Mouse (Mus musculus): ENCODE results near the gene Dnase2a.

Dnase2a gene

DNA sequence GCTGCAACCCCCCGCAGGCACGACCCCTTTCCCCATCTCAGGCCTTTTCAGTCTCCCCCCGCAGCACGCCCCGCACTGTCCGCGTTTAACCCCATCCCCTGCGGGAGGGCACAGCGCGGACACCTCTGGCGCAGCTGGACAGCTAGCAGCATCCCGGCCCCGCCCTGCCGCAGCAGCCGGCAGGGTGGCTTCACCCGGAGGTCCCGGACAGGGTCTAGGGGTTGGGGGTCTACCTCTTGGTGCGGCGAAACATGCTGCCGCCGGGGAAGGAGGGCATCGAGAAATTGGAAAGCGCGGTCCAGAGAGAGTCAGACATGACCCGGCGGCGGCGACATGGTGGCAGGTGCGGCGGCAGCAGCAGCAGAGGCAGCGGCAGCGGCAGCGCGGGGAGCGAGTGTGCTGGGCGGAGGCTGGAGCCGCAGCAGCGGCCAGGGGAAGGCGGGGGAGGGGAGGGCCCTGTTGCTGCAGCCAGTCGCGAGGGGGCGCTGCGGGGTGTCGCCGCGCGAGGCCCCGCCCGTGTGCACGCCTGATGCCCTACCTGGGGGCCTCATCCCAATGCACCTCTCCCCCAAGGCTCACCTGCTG, 28.7 kb downstream of the Dnase2a start, which contains the start of gene Mast1:
Mast1 (minus strand) TSS at position 398 of the 585 bp plus-strand sequence.
- DNase-seq (ENCODE audit: low spot score in 2 of 2) = peak; percentile 22 to 38

DNA sequence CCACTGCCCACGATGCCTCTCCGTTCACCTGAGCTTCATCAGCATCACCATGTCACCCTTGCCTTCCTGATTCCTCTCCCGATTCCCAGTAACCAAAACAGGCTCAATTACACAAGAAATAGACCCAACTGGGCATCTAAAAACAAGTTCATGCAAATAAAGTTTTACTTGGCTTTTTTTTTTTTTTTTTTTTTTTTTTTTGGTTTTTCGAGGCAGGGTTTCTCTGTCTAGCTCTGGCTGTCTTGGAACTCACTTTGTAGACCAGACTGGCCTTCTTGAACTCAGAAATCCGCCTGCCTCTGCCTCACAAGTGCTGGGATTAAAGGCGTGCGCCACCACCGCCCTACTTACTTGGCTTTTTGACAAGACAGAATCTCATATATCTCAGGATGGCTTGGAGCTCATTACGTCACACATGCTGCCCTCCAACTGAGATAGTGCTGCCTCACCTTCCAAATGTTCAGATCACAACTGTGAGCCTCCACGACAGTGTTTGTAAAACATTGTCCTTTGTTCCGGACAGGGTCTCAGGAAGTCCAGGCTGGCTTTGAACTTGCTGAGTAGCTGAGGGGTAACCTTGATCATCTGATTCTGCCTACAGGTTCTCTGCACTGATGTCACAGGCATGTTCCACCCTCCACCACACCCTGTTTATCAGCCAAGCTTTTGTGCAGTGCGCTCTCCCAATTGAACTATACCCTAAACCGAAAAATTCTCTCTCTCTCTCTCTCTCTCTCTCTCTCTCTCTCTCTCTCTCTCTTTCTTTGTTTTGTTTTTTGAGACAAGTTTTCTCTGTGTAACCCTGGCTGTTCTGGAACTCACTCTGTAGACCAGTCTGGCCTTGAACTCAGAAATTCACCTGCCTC, 29.5 kb downstream of the Dnase2a start:
- no peak for DNase-seq (ENCODE audit: low spot score in 2 of 2)

DNA sequence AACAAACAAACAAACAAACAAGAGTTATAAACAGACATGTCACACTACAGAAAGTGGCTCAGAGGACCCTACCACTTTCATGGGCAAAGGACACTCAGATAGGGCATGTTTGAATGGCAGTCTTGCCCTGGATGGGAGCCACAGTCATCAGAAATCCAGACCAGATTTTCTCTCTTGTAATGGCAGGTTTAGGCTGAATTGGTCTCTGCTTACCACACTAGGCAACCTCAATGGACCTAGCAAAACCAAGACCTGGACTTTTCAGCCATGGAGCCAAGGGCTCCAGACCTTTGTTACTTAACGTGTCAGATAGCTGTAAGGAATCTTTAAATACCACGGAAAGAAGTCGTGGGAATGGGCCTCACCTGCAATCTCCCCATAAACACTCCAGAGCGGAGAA, 35.3 kb downstream of the Dnase2a start:
- no peak for DNase-seq (ENCODE audit: low spot score in 2 of 2)

DNA sequence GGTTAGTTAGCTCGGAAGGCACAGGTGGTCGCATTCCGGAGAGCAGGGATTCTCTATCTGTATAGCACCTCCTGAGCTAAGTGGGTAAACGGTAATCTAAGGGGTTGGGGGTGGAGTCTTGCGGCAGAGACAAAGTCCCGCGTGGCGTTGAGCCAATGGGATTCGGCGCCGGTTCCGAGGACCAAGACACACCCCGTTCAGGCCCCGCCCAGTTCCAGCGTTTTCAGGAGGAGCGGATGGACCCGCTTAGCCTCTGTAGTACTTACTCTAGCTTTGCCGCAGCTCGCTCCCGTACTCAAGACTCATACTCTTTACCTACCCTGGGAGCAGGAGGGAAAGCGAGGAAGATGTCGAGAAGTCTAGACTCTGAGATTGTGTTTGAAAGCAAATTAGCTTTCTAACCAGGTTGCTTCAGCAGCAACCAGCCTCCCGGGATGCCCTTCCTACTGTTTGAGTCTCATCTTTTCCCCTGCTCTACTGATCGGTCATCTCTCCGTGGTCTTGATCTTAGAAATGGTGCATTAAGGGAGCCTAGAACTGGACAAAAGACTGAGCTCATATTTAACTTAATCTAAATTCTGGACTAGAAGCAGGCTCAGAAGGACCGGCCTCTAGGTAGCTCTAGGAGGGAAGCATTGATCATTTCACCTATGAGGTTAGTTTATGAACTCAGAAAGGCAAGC, 36.3 kb downstream of the Dnase2a start:
- no peak for DNase-seq (ENCODE audit: low spot score in 2 of 2)

DNA sequence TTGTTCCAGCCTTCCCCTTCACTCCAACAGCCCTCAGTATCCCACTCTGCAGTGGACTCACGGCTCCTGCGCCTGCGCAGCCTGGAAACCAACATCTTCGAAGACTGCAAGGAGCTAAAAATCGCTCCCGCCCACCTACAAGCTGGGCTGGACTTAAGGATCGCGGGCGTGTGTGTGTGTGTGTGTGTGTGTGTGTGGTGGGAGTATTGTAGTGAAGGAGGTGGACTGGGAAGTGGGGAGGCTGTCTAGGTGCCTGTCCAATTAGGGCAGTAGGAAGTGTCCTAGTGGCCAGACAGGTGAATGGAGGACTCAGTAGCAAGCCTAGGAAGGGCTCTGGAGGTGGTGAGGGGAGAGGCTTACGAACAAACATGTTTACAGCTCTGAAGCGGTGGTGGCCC, 36.9 kb downstream of the Dnase2a start:
- DNase-seq (ENCODE audit: low spot score in 2 of 2) = no peak

DNA sequence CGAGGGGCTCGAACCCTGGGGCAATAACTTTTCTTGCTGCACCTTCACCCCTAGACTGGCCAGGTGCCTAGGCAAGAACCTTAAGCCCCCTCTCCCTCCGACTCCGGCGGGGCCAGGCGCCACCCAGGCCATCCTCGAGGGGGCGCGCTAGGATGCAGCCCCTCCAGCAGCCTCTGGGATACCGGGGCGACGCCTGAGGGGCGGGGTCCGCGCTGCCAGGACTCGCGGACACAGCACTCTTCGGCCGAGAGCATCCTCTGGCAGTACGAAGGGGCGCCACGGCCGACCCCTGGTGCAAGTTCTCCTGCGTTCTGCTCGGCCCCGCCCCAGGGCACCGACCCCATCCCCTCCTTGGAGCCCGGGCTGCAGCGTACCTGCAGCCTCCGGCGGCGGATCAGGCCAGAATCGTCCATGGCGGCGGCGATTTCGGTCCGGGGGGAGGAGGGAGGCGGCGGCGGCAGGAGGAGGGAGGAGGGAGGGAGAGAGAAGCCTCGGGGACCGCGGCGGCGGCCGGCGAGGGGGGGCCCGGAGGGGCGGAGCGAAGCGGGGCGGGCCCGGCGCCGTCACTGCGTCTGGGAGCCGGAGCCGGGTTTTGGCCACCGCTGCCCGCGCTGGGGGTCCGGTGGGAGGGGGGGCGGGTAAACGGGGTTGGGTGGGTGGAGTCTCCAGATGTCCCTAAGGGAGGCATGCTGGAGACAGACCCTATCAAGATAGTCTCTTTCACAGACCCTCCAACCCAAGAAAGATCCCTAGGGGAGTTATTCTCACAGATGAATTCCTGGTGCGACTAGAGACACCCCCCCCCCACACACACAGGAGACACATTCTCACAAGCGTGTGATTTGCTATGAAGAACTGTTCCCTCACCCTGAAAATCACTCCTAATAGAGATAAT, 37.5 kb downstream of the Dnase2a start:
- no peak for DNase-seq (ENCODE audit: low spot score in 2 of 2)

DNA sequence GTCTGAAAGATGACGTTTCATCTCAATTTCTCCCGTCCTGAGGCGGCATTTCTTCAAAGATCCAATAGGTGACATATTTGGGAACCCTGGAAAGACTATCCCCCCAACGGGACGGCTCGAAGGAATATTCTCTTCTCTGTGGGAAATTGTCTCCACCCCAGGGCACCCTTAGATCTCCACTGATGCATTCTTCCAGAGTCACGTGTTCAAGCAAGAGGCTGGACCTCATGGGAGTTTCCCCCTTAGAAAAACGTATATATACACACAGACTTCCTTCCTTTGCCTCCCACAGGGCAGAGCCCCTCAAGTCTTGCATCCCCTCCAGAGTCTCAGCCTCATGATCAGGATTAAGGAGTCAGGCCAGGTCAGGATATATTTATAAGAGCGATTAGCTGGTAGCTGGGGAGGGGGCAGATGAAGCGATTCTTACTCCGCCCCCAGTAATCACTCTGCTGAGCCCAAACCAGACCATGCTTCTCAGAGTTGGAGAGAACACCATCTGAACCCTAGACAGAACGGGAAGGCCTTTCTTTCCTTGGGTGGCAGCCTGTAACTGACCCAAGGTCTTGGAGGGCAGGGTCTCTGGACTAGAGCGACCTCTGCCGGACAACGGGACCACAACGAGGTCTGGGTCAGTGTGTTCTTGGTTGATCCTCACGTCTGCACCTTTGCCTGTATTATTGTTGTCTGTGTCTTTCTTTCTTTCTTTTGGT, 38.3 kb downstream of the Dnase2a start, which contains the start of gene Rtbdn:
Rtbdn (plus strand) TSS at position 464 of the 713 bp plus-strand sequence.
- DNase-seq (ENCODE audit: low spot score in 2 of 2) = no peak

DNA sequence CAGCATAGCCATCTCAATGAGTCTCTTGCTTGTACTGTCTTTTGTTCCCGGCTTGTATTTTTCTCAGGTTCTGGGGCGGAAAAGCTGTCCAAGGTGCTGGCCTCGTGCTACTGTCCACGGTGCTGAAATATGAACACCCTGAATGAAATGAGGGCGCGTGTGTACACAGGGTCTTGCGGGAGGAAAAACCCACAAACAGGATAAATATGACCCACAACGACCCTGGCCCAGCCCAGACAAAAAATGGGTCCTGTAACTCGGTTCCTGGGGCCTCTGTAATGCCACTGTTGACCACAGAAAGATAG, 38.8 kb downstream of the Dnase2a start:
- DNase-seq (ENCODE audit: low spot score in 2 of 2) = no peak

DNA sequence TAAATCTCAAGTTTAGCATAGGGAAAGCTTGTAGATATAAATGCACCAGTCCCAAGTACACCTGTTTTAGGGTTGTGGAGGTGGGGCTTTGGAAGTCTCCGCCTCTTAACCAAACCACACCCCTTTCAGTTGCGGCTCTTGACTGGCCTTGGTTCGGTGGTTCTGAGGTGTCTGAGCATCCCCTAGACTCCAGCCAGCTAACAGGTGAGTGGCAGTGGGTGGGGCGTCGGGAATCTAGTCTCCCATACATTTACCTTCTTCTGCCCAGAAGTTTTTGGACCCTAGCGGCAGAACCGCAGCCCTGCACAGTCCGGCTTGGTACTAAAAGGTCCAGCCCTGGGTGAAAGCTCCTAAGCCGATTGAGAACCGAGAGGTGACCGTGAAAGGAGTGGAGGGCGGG, 41.4 kb downstream of the Dnase2a start:
- no peak for DNase-seq (ENCODE audit: low spot score in 2 of 2)

DNA sequence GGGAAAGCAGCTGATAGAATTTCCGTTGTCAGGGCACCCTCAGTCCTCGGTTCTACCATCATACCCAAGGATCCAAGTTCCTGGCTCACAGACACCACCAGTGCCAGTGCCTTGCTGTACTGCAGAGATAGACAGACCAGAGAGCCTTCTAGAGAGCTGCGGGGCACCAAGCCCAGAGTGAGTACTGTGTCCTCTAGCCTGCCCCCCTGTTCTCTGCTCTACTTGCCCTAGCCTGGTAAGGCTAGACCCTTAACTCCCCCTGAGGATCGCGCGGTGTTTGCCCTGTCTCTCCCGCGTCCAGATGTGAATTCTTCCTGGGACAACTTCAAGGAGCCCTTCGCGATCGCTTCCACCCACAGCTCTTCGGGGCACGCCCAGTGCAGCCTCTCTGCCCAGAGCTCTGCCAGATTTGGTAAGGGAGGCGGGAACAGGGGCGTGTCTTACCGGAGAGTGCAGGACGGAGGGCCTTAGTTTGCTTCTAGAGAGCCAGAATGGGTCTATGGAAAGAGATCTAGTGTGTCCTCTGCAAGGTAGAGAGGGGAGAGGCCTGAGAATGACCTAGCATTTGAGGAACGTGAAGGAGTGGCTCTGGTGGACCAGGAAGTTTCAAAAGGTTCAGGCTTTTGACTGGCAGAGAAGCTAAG, 44.4 kb downstream of the Dnase2a start:
- DNase-seq (ENCODE audit: low spot score in 2 of 2) = peak in 1 of 2 experiments; percentile 39

DNA sequence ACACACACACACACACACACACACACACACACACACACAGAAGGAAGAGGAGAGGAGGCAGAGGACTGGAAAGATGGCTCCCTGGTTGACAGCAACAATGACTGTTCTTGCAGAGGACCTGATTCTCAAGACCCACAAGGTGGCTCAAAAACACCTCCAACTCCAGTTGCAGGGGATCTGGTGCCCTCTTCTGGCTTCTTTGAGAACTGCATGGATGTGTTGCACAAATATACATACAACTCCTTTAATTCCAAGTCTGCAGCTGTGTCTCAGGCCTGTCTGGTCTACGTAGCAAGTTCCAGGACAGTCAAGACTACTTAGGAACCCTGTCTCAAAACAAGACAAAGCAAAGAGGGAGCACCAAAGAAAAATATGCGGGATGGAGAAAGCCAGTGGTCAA, 48.4 kb downstream of the Dnase2a start:
- DNase-seq (ENCODE audit: low spot score in 2 of 2) = peak in 1 of 2 experiments; percentile 55

DNA sequence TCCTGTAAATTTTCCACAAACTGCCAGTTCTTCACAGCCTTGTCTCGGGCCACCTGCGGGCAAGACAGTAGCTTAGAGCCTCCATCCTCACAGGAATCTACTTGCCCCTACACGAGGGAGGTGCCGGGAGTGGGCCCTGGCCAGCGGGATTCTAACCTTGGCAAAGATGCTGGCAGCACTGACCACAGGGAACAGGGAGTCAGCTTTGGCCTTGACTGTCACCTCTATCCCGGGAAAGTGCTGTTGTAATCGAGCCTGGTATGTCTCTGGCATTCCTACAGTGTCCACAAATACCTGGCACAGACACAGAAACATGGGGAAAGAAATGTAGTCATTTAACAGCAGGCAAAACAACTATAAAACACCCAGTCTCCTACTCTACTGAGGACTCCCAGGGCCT, 51.5 kb downstream of the Dnase2a start:
- DNase-seq (ENCODE audit: low spot score in 2 of 2) = no peak

DNA sequence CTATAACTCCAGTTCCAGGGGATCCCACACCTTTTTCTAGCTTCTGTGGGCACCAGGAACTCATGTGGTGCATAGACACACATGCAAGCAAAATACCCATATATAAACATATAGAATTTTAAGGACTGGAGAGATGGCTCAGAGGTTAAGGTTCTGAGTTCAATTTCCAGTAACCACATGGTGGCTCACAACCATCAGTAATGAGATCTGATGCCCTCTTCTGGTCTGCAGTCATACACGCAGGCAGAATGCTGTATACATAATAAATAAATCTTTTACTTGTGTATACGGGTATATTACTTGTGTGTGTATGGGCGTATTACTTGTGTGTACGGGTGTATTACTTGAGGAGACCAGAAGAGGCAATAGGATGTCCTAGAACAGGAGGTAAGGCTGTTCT, 55.6 kb downstream of the Dnase2a start:
- no peak for DNase-seq (ENCODE audit: low spot score in 2 of 2)

DNA sequence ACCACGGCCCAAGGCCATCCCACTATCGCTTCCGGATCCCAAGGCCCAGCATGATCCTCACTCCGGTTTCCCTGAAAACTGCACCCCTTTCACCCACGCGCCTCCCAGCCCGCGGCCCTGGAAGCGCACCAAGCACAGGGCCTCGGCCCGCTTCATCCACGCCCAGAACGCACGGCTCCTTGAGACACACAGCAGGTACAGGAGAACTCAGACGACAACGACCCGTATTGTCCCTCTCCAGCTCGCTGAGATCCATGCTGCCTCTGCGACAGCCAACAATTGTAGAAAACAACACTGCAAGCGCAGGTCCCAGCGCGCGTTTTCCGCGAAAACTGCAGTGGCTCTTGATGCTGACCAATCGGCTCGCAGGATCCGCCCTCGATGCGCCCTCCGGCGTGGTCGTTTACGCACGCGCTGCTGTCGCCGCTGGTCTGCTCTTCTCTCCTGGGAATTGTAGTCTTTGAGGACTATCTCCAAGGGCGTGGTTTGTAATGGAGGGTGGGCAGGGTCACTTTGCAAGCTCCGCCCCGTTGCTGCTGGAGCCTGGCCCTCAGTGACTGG, 57.5 kb downstream of the Dnase2a start:
- peak; percentile 95 to 96 for DNase-seq (ENCODE audit: low spot score in 2 of 2)

DNA sequence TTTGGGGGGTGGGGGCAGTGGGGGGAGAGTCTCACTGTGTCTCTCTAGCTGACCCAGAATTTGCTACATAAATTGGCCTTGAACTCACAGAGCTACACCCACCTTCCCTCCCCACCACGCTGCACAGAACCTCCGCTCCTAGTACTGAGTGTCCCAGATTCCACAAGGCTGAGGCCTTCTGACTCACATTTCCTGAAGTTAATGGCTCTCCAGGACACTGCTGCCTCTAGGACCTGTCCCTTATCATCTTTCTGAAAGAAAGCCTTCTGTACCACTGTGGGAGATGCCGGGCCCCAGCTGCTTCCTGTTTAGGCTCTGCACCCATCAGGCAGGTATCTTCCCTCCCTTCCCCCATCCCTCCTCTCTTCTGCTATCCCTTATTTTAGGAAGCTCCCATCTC, 58.2 kb downstream of the Dnase2a start:
- no peak for DNase-seq (ENCODE audit: low spot score in 2 of 2)

DNA sequence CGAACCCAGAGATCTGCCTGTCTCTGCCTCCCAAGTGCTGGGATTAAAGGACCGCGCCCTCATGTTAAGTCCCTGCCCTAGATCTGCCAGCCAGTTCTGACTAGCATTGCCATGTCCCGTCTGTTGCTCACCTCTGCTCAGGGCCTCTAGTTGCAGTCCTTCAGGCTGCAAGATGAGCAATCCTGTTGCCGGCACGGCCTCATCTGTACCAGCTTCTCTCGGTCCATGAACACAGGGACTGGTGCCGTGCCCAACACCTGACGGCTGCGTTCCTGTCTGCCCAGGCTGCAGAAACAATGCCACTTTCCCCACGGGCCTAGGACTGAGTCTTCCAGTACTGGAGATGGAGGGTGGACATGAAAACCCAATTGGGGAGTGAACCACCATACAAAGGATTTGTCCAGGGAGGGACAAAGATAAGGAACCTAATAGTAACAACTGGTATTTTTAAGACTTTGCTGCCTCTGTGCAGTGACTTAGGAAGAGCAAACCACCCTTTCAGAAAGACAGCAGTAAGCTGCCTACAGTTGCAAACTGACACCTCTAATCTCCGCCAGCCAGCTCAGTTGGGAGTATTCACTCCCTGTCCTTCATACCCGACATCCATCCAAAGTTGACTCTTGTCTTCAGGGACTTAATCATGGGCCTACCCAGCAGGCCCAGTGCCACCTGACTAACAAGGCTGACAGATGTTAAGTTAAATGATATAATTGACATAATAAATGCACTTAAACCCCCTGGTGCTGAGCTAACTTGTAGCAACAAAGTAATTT, 59.4 kb downstream of the Dnase2a start:
- no peak for DNase-seq (ENCODE audit: low spot score in 2 of 2)

DNA sequence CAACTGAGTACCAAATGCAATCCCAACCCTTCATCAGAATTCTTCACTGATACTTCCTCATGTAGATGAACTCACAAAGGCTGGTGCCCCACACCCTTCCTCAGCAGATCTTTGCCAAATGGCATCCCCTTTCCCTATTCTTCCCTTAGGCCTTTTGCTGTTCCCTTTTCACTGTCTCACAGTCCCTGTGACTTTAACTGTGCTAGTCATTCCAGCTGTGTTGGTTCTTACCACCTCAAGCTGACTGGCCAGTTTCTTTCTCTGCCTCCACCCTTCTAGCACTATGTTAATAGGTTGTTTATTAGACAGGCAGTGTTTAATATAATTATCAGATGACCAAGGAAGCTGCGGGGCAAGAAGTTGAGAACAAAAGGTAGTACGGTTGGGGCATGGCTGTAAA, 60.3 kb downstream of the Dnase2a start:
- no peak for DNase-seq (ENCODE audit: low spot score in 2 of 2)

DNA sequence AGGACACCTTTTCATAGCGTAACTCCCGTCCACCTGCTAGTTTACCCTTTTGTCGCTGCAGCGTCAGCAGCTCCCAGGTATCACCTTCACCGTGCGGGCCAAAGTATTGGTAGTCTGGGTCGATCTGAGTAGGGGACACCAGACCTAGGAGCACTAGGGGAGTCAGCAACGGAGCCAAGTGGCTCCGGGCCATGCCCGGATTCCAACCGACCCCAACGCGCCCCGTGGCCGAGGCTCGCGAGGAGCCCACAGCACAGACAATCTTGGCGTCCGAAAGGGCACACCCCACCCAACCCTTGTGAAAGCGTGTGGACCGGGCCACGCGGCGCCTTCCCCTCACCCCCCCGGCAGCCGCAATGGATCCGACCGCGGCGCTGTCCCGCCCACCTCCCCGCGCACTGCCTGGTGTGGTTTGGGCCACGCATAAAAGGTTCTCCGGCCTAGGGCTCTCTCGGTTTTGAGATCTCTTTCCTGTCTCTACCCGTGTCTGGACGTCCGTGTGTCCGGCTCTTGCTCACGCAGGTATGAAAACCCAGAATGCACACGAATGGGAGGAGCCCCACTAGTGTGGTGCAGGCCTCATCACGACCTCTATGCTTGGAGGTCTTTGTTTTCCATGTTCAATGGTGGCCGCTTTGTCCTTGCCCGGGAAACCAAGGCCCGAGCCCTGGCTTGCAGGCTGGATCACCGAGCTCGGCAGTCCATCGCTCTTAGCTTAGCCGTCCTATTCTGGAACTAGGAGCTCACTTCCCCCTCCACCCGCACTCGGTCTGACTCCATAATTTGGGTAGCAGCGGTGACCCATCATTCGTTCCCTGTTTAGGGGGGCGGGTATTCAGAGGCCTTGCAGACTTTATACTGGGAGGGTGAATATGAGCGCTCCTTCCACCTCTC, 61.1 kb downstream of the Dnase2a start, which contains the start of the genes Gm49661, Prdx2 and Rnaseh2a:
Gm49661 (minus strand) TSS at position 193 of the 894 bp plus-strand sequence.
Prdx2 (plus strand) TSS at position 347 of the 894 bp plus-strand sequence.
Rnaseh2a (minus strand) TSS at position 527 of the 894 bp plus-strand sequence.
- peak; percentile 68 to 73 for DNase-seq (ENCODE audit: low spot score in 2 of 2)
